Mouse (Mus musculus): ENCODE results near the gene Fkrp.
A peak's percentile ranks its signal among the peaks of the same experiment; 100 is the strongest.

The Fkrp gene

GRCm38 (mm10) chr7:16816475-16817122, at the start of gene Fkrp:
Gene Fkrp (minus strand): TSS chr7:16816732.
- no peak for DNase-seq (ENCODE audit: low spot score in 2 of 2)

DNA sequence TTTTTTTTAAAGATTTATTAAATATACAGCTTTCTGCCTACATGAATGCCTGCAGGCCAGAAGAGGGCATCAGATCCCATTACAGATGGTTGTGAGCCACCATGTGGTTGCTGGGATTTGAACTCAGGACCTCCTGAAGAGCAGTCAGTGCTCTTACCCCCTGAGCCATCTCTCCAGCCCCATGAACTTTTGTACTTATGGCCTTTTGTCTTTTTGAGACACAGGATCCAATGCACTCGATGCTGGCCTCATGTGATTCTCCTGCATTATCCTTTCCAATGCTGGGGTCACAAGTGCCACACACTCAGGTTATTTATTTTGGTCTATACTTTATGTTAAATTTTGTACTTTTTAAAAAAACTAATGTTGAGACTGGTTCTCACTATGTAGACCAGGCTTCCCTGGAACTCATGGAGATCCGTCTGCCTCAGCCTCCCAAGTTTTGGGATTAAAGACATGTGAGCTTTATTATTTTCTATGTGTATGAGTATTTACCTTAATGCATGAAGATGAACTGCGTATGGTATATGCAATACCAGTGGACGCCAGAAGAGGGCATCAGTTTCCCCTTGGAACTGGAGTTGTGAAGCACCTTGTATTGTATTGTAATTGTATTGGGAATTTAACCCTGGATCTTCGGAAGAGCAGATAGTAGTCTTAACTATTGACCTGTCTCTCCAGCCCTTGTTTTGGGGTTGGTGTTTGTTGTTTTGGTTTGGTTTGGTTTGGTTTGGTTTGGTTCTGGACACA, 43.5 kb upstream of the Fkrp start:
- no peak for DNase-seq (ENCODE audit: low spot score in 2 of 2)

DNA sequence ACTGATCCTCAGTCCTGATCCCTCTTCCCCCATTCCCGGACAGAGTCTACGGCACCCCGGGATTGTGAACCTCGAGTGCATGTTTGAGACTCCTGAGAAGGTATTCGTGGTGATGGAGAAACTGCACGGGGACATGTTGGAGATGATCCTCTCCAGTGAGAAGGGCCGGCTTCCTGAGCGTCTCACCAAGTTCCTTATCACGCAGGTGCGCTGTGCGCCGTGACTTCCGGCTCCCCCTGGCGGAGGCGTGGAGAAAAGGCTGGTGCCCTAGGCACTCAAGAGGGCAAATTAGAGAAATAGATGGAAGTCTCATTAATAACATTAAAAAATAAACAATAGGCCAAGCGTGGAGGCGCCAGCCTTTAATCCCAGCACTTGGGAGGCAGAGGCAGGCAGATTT, 41.8 kb upstream of the Fkrp start:
- DNase-seq (ENCODE audit: low spot score in 2 of 2): no peak

DNA sequence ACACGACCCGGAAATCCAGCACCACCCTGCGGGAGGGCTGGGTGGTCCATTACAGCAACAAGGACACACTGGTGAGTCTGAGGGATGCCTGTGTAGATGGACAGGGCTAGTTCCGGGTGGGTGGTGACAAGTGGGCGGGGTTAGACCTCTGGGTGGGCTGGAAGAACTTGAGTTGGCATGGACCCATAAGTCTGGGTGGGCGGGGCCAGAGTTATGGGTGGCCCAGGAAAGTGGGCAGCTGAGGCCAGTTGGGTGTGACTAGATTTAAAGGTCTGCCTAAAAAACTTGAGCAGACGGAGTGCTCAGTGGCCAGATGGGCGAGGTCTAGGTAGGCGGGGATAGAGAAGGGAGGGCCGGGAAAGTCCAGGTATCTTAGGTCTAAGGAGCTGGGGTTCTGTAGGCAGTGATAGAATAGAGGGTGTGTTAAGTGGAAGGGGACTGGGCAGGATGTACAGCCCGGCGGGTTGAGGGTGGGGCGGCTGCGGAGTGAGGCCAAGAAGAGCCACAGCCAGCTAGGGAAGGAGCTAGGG, 36.8 kb upstream of the Fkrp start:
- DNase-seq (ENCODE audit: low spot score in 2 of 2): no peak

DNA sequence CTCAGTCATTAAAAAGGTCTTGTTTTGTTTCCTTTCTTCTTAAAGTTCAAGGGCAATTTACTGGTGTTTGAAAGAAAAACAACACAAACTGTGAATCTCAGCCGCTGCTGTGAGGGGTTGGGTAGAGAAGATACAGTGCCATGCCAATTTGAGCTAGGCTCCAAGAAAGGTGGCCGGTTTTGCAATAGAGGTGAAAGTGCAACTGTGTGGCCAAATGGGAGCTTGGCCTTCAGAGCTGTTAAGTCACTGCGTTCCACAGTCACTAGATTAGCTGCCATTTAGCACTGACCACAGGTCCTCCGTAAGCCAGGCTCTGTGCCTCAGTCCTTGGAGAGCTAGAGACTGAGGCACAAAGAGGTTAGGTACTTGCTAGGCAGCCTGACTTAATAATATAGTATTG, 35.1 kb upstream of the Fkrp start:
- no peak for DNase-seq (ENCODE audit: low spot score in 2 of 2)

GRCm38 (mm10) chr7:16848579-16848978, 32.0 kb upstream of the Fkrp start:
- peak; percentile 65 to 68 for DNase-seq (ENCODE audit: low spot score in 2 of 2)

- DNase-seq (ENCODE audit: low spot score in 2 of 2): no peak
Observed at GRCm38 (mm10) chr7:16847507-16847906, 31.0 kb upstream of the Fkrp start.

DNA sequence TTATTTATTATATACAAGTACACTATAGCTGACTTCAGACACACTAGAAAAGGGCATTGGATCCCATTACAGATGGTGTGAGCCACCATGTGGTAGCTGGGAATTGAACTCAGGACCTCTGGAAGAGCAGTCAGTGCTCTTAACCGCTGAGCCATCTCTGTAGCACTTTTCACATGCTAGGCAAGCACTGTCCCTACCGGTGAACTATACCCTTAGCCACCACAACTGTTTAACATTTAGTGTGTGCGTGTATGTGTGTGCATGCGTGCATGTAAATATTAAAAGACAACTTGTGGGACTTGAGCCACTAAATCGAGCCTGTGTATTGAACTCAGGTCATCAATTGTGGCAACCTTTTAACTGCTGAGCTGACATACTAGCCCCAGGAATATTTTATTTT, 30.2 kb upstream of the Fkrp start:
- DNase-seq (ENCODE audit: low spot score in 2 of 2): no peak

GRCm38 (mm10) chr7:16845820-16846167, 29.3 kb upstream of the Fkrp start:
- no peak for DNase-seq (ENCODE audit: low spot score in 2 of 2)

GRCm38 (mm10) chr7:16845072-16845819, 28.7 kb upstream of the Fkrp start:
- DNase-seq (ENCODE audit: low spot score in 2 of 2): no peak

DNA sequence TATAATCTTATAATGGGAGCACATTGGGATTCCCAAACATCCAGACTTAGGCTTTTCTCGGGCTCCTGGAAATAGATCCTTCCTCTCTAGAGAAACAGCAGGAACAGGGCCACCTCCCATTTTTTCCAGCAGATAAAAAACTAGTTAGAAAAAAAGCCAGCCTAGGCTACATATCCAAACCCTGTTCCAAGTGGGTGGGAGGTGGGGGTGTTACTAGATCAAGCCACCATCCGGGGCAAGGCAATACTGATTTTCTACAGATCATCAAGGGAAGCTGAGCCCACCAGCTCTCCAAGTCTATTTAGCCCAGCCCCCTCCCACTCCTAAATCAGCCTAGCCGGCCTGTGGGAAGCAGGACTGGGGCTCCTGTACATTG, 28.2 kb upstream of the Fkrp start:
- no peak for DNase-seq (ENCODE audit: low spot score in 2 of 2)

DNA sequence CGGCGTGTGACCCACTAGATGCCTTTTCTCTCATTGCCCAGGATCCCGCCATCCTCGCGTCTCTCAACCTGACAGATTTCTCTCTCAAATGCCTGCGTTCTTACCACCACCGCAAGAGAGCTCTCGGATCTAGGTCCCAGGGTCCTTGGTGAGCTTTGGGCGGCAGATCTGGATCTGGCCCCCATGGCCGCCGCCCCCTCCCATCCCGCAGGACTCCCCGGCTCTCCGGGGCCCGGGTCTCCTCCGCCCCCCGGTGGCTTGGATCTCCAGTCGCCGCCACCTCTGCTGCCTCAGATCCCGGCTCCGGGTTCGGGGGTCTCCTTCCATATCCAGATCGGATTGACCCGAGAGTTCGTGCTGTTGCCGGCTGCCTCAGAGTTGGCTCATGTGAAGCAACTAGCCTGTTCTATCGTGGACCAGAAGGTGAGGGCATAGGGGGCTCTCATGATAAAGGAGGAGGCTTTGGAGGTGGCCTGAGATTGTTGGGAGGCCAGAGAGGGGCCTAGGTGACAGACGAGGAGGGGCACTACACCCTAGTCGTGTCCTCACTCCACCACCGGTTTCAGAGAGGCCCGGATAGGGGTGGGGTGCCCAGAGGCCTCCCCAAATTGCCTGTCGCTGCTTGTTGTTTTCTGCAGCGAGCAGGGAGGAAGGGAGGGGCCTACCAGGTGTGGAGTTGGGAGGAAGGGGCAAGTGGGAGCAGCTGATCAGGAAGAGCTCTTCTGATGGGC, 27.1 kb upstream of the Fkrp start:
- no peak for DNase-seq (ENCODE audit: low spot score in 2 of 2)

- DNase-seq (ENCODE audit: low spot score in 2 of 2): peak; percentile 77 to 82
Observed at GRCm38 (mm10) chr7:16842645-16843063, 26.1 kb upstream of the Fkrp start, which contains the start of gene Prkd2. Gene Prkd2 (plus strand): TSS chr7:16842902.

DNA sequence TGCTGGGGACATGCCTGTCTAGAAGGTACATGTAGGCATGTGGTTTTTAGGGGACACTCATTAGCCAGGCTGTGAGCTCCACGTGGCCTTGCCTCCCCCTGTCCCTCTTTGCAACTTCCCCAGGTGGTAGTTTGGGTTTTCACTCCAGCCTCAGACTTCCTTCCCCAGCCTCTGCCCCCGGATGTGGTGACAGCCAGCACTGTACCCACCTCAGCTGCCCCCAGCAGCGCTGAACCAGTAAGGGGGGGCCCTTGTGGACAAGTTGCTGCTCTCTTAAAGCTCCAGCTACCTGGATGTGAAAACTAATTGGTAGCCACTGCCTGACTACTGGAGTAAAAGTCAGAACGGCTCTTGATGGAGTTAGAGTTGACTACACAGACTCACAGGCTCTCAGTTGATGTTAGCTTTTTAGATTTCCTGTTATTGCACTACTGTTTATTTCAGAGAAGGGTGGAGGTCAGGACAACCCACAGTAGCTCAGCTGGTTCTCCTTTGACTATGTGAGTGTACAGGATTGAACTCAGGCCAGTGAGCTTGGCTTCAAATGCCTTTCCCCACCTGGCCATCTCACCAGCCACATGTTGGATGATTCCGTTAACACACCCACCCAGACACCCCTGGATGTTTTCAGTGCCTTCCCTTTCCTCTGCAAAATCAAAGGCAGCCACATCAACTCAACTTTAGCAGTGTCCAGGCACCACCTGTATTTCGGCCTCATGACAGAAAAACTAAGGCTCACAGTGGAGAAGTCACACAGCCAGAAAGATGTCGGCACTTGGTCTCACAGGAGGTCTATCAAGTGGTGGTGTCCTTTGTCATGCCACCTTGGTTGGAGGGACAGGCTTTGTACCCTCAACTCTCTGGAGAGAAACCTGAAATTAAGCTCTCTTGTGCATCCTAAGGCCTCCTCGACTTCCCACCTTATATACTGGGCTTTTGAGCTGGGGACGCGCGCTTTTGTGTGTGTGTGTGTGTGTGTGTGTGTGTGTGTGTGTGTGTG, 25.3 kb upstream of the Fkrp start:
- DNase-seq (ENCODE audit: low spot score in 2 of 2): no peak

DNA sequence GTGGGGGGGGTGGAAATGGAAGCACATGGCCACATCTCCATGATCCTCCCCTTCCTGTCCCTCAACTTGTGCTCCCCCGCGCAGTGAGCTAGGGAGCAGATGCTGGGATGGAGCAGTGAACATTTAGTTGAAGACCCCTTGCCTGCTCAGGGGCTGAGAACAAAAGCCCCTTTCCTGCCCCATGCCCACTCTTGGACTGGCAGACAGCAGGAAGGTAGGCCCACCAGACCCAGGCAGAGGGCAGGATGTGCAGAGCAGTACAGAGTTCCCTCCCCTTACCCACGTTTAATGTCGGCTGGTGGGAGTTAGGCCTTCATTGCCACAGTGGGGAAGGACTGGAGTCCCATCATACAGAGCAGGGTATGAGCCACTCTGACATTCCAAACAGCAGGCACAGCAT, 24.5 kb upstream of the Fkrp start:
- DNase-seq (ENCODE audit: low spot score in 2 of 2): no peak

DNA sequence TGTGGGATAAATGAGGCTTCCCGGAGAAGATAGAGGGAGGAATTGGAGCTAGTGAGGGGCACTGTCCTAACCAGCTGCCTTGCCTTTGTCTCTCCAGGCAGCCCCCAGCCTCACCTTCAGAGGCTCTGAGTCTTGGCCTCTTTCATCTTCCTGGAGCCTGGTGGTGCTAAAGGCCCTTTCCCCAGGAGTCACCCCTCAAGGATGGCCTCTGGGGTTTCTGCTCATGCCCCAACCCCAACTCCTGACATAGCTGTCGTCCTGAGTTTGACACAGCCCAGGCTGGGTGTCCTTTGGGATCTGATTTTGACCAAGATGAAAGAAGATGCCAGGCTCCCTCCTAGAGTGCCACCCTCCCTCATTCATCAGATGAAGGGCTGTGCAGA, 23.6 kb upstream of the Fkrp start:
- DNase-seq (ENCODE audit: low spot score in 2 of 2): no peak

DNA sequence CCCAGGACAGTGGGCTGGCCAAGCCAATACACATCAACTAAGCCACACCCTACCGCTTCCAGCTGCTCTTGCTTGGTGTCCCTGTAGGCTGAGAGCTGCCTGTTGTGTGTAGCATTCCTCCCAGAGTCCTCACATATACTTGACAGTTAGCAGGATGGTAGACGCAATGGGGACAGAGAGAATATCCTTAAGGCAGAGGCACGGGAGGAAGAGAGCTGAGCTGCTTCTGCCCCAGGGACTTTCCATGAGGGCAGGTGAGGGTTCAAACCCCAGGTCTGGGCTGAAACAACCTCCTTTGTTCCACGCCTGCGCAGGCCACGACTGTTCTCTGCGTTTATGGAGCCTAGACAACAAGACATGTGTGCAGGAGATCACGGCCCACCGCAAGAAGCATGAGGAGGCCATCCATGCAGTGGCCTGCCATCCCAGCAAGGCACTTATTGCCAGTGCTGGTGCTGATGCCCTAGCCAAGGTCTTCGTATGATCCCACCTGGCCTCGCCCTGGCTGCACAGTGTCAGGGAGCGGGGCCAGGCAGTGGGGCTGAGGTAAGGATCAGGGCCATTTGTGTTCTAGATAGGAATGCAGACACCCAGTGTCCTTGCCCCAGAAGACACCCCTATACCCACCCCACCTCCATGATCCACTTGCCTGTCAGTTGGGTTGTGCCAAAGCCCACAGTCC, 23.0 kb upstream of the Fkrp start:
- no peak for DNase-seq (ENCODE audit: low spot score in 2 of 2)

DNA sequence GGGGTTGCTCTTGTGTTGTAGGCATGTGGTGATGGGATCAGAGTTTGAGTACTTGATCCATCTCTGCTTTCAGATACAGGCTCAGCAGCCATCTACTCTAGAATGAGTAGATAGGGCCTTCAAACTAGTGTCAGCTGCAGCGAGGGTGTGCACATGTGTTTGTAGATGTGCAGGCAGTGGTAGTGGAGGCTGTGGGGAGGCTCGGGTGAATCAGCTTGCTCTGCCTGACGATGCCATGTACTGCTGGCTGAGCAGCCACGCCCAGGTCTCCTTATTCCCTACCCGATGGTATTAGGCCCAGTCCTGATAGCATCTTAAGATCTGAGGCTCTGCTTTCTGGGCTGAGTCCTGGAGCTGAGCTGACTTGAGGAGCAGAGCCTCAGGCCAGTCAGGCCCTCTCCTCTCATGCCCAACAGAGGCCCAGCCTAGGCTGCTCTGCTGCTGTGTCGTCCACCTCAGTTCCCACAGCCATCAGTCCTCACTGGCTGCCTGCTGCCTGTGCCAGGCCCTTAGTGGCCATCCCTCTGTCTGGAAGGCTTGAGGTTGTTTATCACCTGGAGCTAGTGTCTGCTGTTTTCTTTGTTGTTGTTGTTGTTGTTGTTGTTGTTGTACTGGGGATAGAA, 22.4 kb upstream of the Fkrp start:
- DNase-seq (ENCODE audit: low spot score in 2 of 2): no peak

DNA sequence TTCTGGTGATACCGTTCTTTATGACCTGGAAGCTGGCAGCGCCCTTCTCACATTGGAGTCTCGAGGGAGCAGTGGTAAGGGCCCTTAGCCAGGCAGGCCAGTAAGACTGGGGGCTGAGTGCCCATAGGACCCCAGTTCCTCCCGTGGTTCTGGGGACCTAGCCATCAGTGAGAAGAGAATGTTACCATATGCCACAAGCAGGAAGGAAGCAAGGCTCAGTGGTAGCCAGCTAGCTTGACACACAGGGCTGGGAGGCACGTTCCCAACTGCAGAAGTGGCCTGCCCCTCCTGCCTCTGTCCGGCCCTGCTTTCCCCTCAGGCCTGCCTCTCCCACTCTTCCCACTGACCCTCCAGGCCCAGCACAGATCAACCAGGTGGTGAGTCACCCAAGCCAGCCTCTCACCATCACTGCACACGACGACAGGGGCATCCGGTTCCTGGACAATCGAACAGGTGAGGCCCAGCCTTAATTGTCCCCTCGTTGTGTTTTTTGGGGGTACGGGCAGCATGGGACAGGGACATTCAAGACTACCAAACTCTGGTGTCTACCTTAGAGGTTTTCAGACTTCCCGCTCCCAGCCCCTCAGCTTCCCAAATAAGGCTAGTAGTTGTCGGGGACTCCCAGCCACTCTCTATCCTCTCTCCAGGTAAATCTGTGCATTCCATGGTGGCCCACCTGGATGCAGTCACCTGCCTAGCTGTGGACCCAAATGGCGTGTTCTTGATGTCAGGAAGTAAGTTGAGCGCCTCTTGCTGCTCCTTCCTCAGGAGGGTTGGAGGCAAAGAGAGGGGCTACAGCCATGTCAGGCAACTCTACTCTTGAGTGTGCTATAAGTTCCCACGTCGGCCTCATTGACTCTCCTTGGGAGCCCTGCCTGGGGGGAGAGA, 21.6 kb upstream of the Fkrp start:
- no peak for DNase-seq (ENCODE audit: low spot score in 2 of 2)
